Mouse (Mus musculus) neural tube, embryonic 14.5 days (tissue): ENCODE data around the gene Xxylt1. TPM values are rescaled to one million over a fixed set of nuclear protein-coding genes. Genes with fewer than 3 reads are reported as not detected.

Source experiments
- ATAC-seq: fragments of 200-750 bp; cut with Nextera tagmentation; 2 replicates; pipeline ENCODE4 v1.8.0; 2017; ENCODE audit warnings: low read depth, mild to moderate bottlenecking, moderate TSS enrichment, moderate library complexity
- H3K27ac ChIP-seq: fragments of 300-500 bp; sonication (generic); 2 replicates; pipeline ENCODE4 v1.5.1; 2014; ENCODE audit warnings: low read depth, mild to moderate bottlenecking, control low read depth, low read length, moderate library complexity, mixed read lengths
- H3K27me3 ChIP-seq: fragments of 300-500 bp; sonication (generic); 2 replicates; pipeline ENCODE4 v1.6.1; 2014; ENCODE audit warnings: low read length; ENCODE audit not compliant: control insufficient read depth, insufficient read depth
- H3K36me3 ChIP-seq: fragments of 300-500 bp; sonication (generic); 2 replicates; pipeline ENCODE4 v1.6.1; 2014; ENCODE audit warnings: low read length, mixed read lengths; ENCODE audit not compliant: control insufficient read depth, insufficient read depth
- H3K4me1 ChIP-seq: fragments of 300-500 bp; sonication (generic); 2 replicates; pipeline ENCODE4 v1.6.1; 2014; ENCODE audit warnings: low read length; ENCODE audit not compliant: control insufficient read depth, insufficient read depth
- H3K4me2 ChIP-seq: fragments of 300-500 bp; sonication (generic); 2 replicates; pipeline ENCODE4 v1.6.1; 2014; ENCODE audit warnings: mild to moderate bottlenecking, low read depth, low read length, control low read depth
- H3K4me3 ChIP-seq: fragments of 300-500 bp; sonication (generic); 2 replicates; pipeline ENCODE4 v1.5.1; 2014; ENCODE audit warnings: low read depth, low read length, control low read depth, mixed read lengths
- H3K9ac ChIP-seq: fragments of 300-500 bp; sonication (generic); replicated peaks from 2 replicates; pipeline ENCODE4 v1.6.1; 2014; ENCODE audit warnings: low read depth, mild to moderate bottlenecking, control low read depth, low read length, mixed read lengths
- H3K9me3 ChIP-seq: fragments of 300-500 bp; sonication (generic); 2 replicates; pipeline ENCODE4 v1.6.1; 2016; ENCODE audit warnings: low read length; ENCODE audit not compliant: control insufficient read depth
- WGBS: fragments of 180-500 bp; shearing (Covaris S2); extraction: QIAGEN DNeasy Blood & Tissue Kit; methylation state at CpG from one replicate; pipeline ENCODE4 v1.1.7; 2014; 5-methylcytosine and 5-hydroxymethylcytosine counted together
- polyA plus RNA-seq: library from polyadenylated mRNA; unstranded; fragments of >200 nt; fragmentation: Nextera tagmentation; extraction: Ambion mirVana; gene quantifications from 2 replicates; pipeline ENCODE4 v1.2.1, GENCODE M21; 2014

Xxylt1 gene
- polyA plus RNA-seq, 1 experiment from 2014 or later = 17.3 TPM

DNA sequence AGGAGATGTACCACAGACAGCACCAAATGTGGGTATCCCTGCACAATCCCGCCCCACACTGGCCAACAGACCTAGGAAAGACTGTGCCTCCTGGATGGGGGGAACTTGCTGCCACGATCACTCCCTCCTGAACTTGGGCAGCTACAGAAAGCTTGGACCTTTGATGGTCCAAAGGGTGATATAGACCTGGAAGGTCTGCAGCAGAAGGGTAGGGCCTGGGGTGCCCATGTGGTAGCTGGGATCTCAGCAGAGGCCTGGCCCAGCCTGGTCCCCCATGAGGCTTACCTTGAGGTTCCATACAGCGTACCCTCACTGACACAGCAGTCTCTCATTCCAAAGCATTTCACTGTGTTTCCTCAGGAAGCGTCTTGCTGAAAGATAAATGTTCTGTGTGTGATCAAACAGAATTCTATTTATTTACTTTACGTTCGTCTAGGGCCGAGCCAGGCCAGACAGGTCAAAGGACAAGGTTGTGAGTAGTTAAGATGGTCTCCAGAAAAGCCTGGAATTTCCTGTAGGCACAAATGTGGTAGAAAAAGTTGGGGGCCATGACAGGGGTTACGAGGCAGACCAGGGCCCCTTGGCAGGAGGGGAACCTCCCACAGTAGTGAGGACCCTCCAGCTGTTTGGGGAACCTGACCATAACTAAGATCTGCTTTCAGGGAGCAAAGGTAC, 153.0 kb downstream of the Xxylt1 start:
- no peaks in the 10 kb centered on the region for H3K36me3 ChIP-seq
- no peaks in the 10 kb centered on the region for H3K9me3 ChIP-seq
- H3K4me1 ChIP-seq = 0 out of 2 replicates have a peak, but pooled peaks cover 3% of the 10 kb centered on the region
- WGBS = 79% methylated on average over 8 of the region's 8 CpGs
- ATAC-seq = no peak
- no peaks in the 10 kb centered on the region for H3K27me3 ChIP-seq
- no peak overlapping the region for H3K4me2 ChIP-seq
- no peak overlapping the region for H3K9ac ChIP-seq
- no peak overlapping the region for H3K4me3 ChIP-seq
- H3K27ac ChIP-seq = no peak overlapping the region

DNA sequence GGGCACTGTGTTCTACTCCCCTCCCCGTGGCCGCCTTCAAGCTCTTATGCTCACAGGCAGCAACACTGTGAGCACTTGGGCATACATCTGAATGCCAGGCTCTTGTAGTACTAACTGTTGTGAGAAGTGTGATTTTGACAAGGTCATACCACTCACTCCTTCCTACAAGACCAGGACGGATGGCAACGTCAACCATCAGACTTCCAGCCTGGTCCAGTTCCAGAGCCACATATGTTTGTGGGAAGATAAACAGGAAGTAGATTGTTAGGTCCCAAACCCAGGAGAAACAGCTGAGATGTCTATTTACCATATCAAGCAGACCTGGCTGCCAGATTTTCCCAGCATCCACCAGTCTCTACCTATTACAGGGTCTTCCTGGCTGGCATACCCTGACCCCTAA, 155.7 kb downstream of the Xxylt1 start:
- Histone ChIP-seq H3K9ac (no peak overlapping the region), H3K36me3 (no peaks in the 10 kb centered on the region), H3K4me1 (no peaks in the 10 kb centered on the region), H3K4me2 (no peak overlapping the region), H3K4me3 (no peak overlapping the region), H3K9me3 (no peaks in the 10 kb centered on the region), H3K27ac (no peak overlapping the region), H3K27me3 (no peaks in the 10 kb centered on the region)
- ATAC-seq = no peak
- WGBS = 89% methylated on average over 4 of the region's 4 CpGs

DNA sequence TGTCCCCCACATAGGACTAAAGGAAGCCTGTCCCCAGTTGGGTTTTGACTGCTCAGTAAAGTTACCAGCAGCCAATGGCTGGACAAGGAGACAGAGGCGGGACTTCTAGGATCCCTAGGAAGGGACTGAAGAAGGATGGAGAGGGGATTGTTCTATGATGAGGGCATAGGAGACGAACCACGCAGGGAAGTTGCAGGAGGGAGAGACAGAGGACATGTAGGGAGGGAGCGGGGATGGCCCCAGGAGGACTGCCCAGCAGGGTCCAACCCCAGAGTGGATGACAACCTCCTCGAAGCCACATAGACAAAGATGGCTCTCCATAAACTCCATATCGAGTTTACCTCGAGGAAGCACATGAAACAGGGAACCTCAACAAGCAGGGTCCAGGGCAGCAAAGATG, 157.3 kb downstream of the Xxylt1 start:
- Histone ChIP-seq H3K36me3 (no peaks in the 10 kb centered on the region), H3K4me1 (no peaks in the 10 kb centered on the region), H3K9me3 (no peaks in the 10 kb centered on the region), H3K9ac (no peak overlapping the region), H3K27ac (no peak overlapping the region), H3K27me3 (no peaks in the 10 kb centered on the region), H3K4me2 (no peak overlapping the region), H3K4me3 (no peak overlapping the region)
- ATAC-seq = no peak
- 72% methylated on average over 7 of the region's 7 CpGs for WGBS

DNA sequence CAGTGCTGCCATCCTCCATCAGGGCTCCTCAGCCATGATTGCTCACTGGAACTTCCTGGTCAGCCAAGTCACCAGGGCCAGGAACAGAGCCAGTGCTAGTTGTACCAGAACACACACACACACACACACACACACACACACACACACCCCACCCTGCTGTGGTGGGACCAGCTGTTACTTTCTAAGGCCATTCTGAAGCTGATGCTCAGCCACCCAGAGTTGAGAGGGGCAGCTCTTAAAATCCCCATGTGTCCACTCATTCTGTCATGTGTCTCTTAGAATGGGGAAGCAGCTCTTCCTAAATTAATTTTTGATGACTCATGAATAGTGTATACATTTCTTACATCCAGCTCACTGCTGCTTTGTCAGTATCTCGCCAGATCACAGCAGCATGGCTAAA, 158.7 kb downstream of the Xxylt1 start:
- ATAC-seq = no peak
- Histone ChIP-seq H3K4me3 (no peak overlapping the region), H3K27ac (no peak overlapping the region), H3K36me3 (no peaks in the 10 kb centered on the region), H3K4me1 (no peaks in the 10 kb centered on the region), H3K9me3 (no peaks in the 10 kb centered on the region), H3K9ac (no peak overlapping the region), H3K27me3 (no peaks in the 10 kb centered on the region), H3K4me2 (no peak overlapping the region)
- 54% methylated on average over 1 of the region's 1 CpGs for WGBS

DNA sequence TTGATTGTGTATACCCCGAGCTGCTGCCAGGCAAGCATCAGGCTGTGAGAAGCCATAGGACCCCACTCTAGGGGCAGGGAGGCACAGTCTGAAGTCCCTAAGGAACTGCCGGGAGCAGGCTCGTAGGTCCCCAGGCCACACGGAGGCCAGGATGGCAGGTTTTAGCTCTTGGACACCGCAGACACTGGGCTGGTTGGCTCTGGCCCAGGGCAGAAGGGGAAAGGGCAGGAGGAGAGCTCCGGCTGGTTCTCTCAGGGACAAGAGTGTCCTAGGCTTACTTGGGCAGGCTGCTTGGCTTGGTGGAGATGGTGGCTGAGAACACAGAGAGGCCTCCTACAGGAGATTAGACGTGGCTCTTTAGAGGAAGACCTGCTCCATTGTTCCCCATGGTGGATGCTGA, 162.4 kb downstream of the Xxylt1 start:
- 97% methylated on average over 7 of the region's 7 CpGs for WGBS
- no peak overlapping the region for H3K4me2 ChIP-seq
- no peak for ATAC-seq
- no peaks in the 10 kb centered on the region for H3K4me1 ChIP-seq
- H3K4me3 ChIP-seq = no peak overlapping the region
- H3K9ac ChIP-seq = no peak overlapping the region
- H3K27me3 ChIP-seq = no peaks in the 10 kb centered on the region
- H3K36me3 ChIP-seq = no peaks in the 10 kb centered on the region
- no peak overlapping the region for H3K27ac ChIP-seq
- no peaks in the 10 kb centered on the region for H3K9me3 ChIP-seq

DNA sequence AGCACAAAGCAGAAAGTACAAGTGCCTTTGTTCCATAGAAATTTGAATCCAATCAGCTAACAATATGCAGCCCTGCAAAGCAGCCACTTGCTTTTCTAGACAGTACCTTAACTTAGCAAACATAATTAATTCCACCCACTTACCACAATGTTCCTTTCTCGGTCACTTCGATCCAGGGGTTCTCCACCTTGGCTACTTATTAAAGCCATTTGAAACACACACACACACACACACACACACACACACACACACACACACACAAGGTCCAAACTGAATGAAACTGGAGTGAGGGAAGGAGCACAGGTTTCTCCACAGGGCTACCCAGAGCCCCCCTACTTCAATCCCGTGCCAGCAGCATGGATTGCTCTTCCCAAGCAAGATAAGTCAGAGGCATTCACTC, 164.3 kb downstream of the Xxylt1 start:
- Histone ChIP-seq H3K9ac (no peak overlapping the region), H3K27me3 (no peaks in the 10 kb centered on the region), H3K9me3 (no peaks in the 10 kb centered on the region), H3K4me1 (no peaks in the 10 kb centered on the region), H3K27ac (no peak overlapping the region), H3K4me2 (no peak overlapping the region), H3K4me3 (no peak overlapping the region), H3K36me3 (no peaks in the 10 kb centered on the region)
- ATAC-seq = no peak
- WGBS = 87% methylated on average over 3 of the region's 3 CpGs

DNA sequence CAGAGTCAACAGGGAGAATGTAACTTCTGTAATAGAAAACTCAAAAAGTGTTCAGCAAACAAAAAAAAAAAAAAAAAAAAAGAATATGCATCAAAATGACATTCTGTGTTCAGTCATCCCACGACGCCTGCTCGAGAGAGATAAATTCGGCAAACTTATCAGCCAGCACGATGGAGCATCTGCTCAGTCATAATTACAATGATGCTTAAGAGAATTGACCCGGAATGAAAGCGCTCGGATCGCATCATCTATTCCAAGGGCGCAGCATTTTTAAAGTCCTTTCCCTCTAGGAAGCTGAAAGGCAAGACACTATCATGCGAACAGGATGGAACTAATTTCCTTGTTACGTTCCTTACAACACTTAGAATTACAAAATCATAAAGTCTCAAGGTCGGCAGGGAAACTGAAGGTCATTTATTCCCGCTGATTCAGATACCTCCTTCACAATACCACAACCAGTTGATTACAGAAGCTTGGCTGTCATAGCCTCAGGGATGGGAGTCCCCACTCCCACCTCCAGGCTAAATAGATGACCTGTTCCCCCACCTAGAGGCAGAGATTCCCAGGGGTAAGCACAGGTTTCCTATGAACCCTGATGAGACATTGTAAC, 165.5 kb downstream of the Xxylt1 start:
- Histone ChIP-seq H3K9me3 (no peaks in the 10 kb centered on the region), H3K27ac (no peak overlapping the region), H3K9ac (no peak overlapping the region), H3K4me3 (no peak overlapping the region), H3K4me1 (no peaks in the 10 kb centered on the region), H3K27me3 (no peaks in the 10 kb centered on the region), H3K36me3 (no peaks in the 10 kb centered on the region), H3K4me2 (no peak overlapping the region)
- 60% methylated on average over 14 of the region's 14 CpGs for WGBS
- ATAC-seq = no peak

Other genes starting within 250 kb of the Xxylt1 start
- gene Acap2, start 119.8 kb upstream of the Xxylt1 start, polyA plus RNA-seq = 17.7 and 18.4 TPM in 2 replicates
- 92.3 and 178 TPM in 2 replicates for gene Ppp1r2, start 193.8 kb upstream of the Xxylt1 start, polyA plus RNA-seq
- 26.2 and 57.4 TPM in 2 replicates for gene Apod, start 233.4 kb upstream of the Xxylt1 start, polyA plus RNA-seq